Mouse (Mus musculus) gastrocnemius, adult 8-10 months (tissue): ENCODE measurements around the gene 9530053A07Rik. TPM values are rescaled to one million over a fixed set of nuclear protein-coding genes. Genes with fewer than 3 reads are reported as not detected.
A peak's percentile ranks its signal among the peaks of the same experiment; 100 is the strongest.

ENCODE experiments used
- DNase-seq, 2 experiments: peaks; one replicate each; pipeline ENCODE4 v3.0.0; 2022; ENCODE audit warnings: low spot score in 2 of 2
- total RNA-seq, 4 experiments: library from RNA; stranded (reverse); gene quantifications; 2 replicates each; pipeline ENCODE4 v1.2.4; 2022

9530053A07Rik gene
- total RNA-seq, 4 experiments from 2014 or later: not detected

DNA sequence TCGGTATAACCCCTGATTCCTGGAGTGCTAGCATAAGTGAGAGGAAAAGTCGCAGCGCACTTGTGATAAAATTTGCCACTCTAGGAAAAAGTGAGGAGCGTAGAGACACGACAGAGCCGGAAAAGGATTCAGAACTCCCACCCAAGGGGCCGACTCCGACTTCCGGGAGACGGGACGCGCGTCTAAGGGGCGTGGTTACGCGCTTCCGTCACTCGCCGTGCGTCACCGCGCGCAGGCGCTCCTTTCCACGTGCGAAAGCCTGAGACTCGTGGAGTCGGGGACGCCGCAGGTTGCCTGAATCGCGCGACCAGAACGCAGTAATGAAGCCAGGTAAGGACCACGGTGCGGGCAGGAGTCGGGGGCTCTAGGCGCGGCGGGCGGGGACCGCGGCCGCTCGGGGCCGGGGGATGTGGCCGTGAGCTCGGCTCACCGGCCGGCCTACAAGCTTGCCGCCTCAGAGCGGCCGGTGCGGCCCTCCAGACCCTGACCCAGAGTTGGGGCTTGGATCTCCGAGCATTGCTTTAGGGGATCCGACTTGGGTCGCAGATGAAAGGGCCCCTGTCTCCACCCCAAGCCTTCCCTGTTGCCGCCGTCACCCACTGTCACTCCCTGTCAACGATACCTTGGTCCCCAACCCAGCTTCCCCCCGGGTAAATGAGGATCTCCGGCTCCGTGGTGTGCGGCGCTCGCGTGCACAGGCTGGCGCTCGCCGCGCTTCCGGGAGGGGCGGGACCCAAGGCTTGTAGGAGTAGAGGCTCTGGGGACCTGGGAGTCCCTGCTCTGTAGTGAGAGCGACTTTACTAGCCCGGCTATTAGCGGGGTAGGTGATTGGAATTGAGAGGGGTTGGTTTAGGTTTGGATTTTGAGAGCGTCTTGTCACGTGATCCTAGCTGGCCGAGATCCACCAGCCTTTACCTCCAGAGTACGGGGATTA lies 40.5 kb downstream of the 9530053A07Rik start, which contains the start of gene Fbl:
Gene Fbl (plus strand): TSS at position 222 of the 934 bp plus-strand sequence.
- peak; percentile 79 to 84 for DNase-seq

GRCm38 (mm10) chr7:28175358-28175757 lies 46.1 kb downstream of the 9530053A07Rik start:
- DNase-seq: no peak

GRCm38 (mm10) chr7:28179228-28179627 lies 50.0 kb downstream of the 9530053A07Rik start, which contains the start of gene Dyrk1b:
Dyrk1b (plus strand) TSS chr7:28179469.
- peak; percentile 98 for DNase-seq

DNA sequence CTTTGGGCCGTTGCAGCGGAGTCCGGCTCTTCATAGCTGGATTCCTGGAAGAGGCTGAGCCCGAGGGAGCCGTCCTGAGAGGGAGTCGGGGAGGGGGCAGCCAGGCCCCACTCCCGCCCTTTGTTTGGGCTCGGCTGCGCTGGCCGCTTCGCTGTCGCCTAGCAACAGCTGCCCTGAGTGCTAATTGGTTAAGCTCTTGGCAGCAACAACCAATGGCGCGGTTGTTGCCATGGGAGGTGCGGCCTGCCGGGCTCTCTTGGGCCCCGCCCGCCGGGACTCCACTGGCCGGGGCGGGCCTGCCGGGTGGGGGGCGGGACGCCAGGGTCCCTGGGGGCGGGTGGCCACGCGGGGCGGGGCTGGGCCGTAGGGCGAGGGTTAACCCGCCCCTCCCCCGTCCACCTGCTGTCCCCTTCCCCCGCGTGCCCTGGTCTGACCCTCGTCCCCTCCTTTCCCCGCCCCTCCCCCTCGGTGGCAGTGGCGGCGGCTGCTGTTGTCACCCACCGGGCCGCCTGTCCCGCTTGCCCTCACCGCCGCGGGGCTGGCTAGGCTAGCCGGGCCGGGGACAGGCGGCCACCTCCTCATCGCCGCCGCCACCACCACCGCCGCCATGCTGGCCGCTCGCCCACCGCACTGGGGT lies 50.6 kb downstream of the 9530053A07Rik start:
- peak; percentile 91 to 95 for DNase-seq

- DNase-seq: no peak
Observed at GRCm38 (mm10) chr7:28180890-28181289, 51.6 kb downstream of the 9530053A07Rik start.

- DNase-seq: no peak
Observed at GRCm38 (mm10) chr7:28181376-28181775, 52.1 kb downstream of the 9530053A07Rik start.

DNA sequence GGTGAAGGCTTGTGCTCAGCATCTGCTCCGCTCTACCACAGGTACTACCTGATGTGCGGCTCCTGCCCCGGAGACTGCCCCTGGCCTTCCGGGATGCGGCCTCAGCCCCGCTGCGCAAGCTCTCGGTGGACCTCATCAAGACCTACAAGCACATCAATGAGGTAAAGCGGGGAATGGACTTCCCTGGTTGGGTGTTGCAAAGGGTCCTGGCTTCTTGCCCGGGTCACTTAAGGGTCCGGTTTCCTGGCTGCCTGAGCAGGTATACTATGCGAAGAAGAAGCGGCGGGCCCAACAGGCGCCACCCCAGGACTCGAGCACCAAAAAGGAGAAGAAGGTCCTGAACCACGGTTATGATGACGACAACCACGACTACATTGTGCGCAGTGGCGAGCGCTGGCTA lies 53.1 kb downstream of the 9530053A07Rik start:
- DNase-seq: peak in 1 of 2 experiments; percentile 46

DNA sequence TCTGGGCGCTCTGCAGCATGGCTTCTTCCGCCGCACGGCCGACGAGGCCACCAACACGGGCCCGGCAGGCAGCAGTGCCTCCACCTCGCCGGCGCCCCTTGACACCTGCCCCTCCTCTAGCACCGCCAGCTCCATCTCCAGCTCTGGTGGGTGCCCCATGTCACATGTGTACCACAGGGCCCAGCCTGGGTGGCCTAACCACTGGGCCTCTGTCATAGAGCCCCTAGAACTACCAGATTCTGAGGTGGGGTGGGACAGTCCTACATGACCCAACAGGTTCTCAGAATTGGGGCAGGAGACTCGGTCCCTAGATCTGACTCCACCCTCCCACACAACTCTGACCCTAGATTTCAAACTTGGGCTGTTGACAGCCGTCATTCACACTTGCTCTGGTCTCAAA lies 56.6 kb downstream of the 9530053A07Rik start:
- no peak for DNase-seq

- DNase-seq: no peak
Observed at GRCm38 (mm10) chr7:28186631-28187030, 57.4 kb downstream of the 9530053A07Rik start.

DNA sequence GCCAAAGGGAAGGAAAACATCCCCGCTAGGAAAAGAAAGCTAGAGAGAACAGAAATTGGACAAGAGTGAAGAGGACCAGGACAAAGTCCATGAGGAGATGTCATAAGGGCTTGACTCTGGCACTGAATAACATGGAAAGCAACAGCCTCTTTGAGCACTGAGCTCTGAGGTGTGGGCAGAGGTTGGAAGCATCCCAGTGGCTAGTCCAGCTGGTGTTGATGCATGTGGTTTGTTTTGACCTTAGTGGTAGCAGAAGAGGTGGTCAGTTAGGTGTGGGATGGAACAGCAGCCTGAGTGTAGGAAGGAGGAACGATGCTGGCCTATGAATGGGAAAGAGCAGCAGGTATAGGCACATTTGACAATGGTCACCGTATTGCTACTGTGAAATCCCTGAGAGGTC lies 62.2 kb downstream of the 9530053A07Rik start:
- DNase-seq: no peak

GRCm38 (mm10) chr7:28191903-28192302 lies 62.6 kb downstream of the 9530053A07Rik start:
- no peak for DNase-seq

DNA sequence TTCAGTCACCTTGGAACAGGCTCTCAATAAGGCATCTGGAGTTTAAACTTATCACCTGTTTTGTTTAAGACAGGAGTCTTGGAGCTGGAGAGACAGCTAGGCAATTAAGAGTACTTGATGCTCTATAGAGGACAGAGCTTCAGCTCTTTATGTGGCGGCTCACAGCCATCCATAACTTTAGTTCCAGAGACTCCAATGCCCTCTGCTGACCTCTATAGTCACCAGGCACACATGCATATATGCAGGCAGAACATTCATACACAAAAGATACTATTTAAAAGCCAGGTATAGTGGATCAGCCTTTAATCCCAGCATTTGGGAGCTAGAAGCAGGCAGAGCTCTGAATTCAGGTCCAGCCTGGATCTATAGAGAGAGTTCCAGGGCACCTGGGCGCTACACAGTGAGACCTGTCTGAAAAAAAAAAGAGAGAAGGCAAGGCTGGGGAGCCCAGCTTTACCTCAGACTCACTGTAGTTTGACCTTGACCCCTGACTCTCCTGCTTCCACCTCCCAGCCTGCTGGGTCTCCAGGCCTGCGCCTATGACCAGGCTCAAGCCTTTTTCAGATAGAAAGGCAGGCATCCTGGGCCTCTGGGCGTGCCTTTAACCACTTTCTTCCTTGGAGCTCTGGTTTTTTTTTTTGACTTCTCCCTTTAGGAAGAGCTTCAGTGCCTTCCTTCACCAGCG lies 66.3 kb downstream of the 9530053A07Rik start:
- DNase-seq: no peak

GRCm38 (mm10) chr7:28196528-28196927 lies 67.3 kb downstream of the 9530053A07Rik start:
- peak; percentile 83 to 89 for DNase-seq

- DNase-seq: no peak
Observed at GRCm38 (mm10) chr7:28199054-28199453, 69.8 kb downstream of the 9530053A07Rik start.

DNA sequence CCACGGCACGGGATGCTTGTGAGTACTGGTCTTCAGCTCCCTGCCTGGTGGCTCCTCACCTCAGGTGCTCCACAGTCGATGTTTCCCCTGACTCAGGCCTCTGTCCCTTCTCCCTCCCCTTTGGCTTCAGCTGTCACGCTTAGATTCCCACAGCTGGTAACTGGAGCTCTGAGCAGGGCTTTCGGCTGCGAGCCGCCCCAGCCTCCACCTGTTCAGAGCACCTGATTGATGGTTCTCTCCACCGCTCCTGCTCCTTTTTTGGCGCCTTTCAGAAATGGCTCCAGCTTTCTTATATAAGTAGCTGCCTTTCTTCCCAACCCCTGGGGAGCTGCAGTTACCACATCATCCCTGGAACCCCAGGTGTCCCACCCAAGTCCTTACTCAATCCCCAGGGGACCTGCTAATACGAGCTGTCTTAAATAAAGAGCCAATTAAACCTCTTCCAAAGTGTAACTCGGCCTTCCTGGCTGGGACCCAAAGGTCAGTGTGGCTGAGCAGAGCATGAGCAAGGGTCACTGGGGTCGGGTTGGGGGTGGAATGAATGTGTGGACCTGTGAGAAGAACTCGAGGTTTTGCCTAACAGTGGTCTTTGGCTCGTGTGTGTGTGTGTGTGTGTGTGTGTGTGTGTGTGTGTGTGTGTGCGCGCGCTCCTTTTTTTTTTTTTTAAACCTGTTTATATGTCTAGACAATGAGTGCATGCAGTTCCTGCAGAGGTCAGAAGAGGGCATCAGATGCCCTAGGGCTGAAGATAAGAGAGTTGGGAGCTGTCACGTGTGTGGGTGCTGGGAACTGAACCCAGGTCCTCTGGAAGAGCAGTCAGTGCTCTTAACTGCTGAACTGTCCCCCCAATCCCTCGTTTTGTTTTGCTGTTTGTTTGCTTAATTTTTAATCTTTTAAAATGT lies 74.2 kb downstream of the 9530053A07Rik start:
- peak; percentile 84 to 91 for DNase-seq

DNA sequence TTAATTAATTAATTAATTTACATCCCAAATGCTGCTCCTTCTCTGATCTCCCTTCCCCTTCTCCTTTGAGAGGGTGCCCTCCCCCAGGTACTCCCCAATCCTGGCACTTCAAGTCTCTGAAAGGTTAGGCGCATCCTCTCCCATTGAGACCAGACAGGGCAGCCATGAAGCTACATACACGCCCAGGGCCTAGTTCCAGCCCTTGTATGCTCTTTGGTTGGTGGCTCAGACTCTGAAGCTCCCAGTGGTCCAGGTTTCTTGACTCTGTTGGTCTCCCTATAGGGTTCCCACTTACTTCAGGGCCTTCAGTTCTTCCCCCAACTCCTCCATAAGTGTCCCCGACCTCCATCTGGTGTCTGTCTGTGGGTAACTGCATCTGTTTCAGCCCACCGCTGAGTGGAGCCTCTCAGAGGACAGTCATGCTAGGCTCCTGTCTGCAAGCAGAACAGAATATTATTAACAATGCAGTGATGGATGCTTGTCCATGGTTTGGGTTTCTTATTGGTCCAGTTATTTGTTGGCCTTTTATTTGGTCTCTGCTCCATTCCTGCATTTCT lies 76.9 kb downstream of the 9530053A07Rik start:
- no peak for DNase-seq

DNA sequence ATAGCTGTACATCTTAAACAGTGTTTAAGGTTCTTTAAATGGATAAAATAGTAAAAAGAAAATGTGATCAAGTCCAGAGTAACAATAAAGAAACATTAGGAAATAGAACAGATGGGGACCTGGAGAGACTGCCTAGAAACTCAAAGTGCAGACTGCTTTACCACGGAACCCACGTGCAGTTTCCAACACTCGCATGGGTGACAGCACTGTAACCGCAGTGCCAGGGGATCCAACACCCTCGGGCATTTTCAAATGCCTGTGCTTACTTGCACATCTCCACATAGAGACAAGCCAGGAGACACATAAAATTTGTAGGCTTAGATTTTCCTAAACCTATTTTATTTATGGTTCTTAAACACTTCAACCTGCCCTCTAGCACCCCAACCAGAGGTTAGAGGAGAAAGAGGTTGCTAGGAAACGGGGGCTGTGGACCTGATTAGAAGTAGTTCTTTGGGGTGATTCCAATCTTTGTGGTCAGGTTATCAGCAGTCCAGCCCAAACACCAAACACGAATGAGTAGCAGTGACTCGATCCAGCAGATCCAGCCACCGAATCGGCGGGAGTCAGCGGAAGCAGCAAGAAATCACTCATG lies 79.2 kb downstream of the 9530053A07Rik start:
- DNase-seq: no peak

DNA sequence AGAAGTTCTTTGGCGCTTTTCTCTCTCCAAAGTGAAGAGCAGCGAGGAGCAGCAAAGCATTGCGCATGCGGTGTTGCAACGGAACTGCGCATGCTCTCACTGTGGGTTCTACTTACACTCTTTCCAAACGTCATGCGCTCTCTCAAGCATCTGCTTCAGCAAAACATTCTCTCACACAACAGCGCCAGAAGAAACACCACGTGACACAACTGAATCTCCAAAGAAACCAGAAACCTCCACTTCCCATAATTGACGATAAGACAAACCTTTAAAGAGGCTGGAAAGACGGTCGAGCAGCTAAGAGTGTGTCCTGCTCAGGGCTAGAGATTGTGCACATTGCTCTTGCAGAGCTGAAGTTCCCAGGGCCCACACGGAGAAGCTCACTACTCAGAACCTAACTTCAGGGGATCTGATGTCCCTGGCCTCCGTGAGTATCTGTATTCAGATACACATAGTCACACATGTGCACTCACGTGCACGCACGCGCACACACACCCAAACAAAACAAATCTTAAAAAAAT lies 79.8 kb downstream of the 9530053A07Rik start:
- DNase-seq: peak; percentile 48 to 60

DNA sequence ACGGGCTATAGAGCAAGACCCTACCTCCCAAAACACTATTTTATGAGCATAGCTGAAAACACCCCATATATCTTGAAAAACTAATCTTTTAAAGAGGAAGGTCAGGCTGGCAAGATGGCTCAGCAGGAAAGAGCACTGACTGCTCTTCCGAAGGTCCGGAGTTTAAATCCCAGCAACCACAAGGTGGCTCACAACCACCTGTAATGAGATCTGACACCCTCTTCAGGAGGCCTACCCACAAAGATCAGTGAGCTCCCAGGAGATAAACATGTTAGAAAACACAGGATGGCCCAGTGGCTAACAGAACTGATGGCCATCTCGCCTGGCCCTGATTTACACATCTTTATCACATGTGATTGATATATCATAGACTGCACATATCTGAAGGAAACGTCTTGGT lies 81.5 kb downstream of the 9530053A07Rik start:
- DNase-seq: no peak

DNA sequence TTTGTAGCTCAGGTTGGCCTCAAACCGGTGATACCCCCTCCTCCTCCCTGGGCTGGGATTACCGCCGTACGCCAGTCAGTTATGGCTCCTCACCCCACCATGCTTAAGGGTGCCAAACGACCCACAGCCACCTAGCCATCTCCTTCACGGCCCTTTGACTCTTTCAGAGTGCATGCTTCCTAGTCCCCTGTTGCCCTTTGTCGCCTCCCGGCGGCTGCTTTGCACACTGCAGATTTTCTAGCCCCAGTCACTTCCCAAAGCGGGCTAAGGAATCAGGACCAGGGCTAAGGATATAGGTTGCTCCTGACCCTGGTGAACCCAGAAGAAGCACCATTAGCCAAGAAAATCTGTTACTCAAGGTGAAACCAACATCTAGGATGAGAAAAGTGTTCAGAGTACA lies 84.9 kb downstream of the 9530053A07Rik start:
- peak; percentile 37 to 38 for DNase-seq
